Mouse (Mus musculus) neural tube, embryonic 10.5 days (tissue): ENCODE data around the gene Galnt10.

Source experiments
- DNase-seq: peaks from one replicate; pipeline ENCODE4 v3.0.0-alpha.2; 2017; ENCODE audit warnings: low spot score; ENCODE audit errors: extremely low spot score

Galnt10 gene

GRCm38 (mm10) chr11:57724791-57725463 is 79.7 kb downstream of the Galnt10 start:
- no peak for DNase-seq

- DNase-seq, result no peak
Measured at GRCm38 (mm10) chr11:57725926-57726325, 80.7 kb downstream of the Galnt10 start.

GRCm38 (mm10) chr11:57727303-57727969 is 82.2 kb downstream of the Galnt10 start:
- DNase-seq, result no peak

GRCm38 (mm10) chr11:57732410-57733281 is 87.4 kb downstream of the Galnt10 start:
- DNase-seq, result no peak

GRCm38 (mm10) chr11:57747294-57748080 is 102.2 kb downstream of the Galnt10 start:
- DNase-seq, result peak; percentile 45

- no peak for DNase-seq
Measured at GRCm38 (mm10) chr11:57753538-57754203, 108.4 kb downstream of the Galnt10 start.

GRCm38 (mm10) chr11:57758621-57759020 is 113.4 kb downstream of the Galnt10 start:
- no peak for DNase-seq

- no peak for DNase-seq
Measured at GRCm38 (mm10) chr11:57760509-57761058, 115.3 kb downstream of the Galnt10 start.

- DNase-seq, result no peak
Measured at GRCm38 (mm10) chr11:57761347-57761746, 116.1 kb downstream of the Galnt10 start.

GRCm38 (mm10) chr11:57764124-57764523 is 118.9 kb downstream of the Galnt10 start:
- DNase-seq, result no peak

GRCm38 (mm10) chr11:57766617-57767016 is 121.4 kb downstream of the Galnt10 start:
- DNase-seq, result no peak

GRCm38 (mm10) chr11:57767171-57767570 is 121.9 kb downstream of the Galnt10 start:
- DNase-seq, result no peak

- DNase-seq, result no peak
Measured at GRCm38 (mm10) chr11:57770776-57771175, 125.5 kb downstream of the Galnt10 start.

- DNase-seq, result no peak
Measured at GRCm38 (mm10) chr11:57771676-57772075, 126.4 kb downstream of the Galnt10 start.

- DNase-seq, result no peak
Measured at GRCm38 (mm10) chr11:57773479-57773878, 128.2 kb downstream of the Galnt10 start.

GRCm38 (mm10) chr11:57773936-57774335 is 128.7 kb downstream of the Galnt10 start:
- peak; percentile 39 for DNase-seq

- no peak for DNase-seq
Measured at GRCm38 (mm10) chr11:57775868-57776267, 130.6 kb downstream of the Galnt10 start.

GRCm38 (mm10) chr11:57776546-57776945 is 131.3 kb downstream of the Galnt10 start:
- DNase-seq, result no peak

- peak; percentile 74 for DNase-seq
Measured at GRCm38 (mm10) chr11:57778349-57778748, 133.1 kb downstream of the Galnt10 start.

- no peak for DNase-seq
Measured at GRCm38 (mm10) chr11:57779824-57780223, 134.6 kb downstream of the Galnt10 start.
